Mouse (Mus musculus) heart, embryonic 13.5 days (tissue): ENCODE results near the gene Npr2. TPM values are rescaled to one million over a fixed set of nuclear protein-coding genes. Genes with fewer than 3 reads are reported as not detected.
A peak's percentile ranks its signal among the peaks of the same experiment; 100 is the strongest.

Experiments
- ATAC-seq: fragments of 200-750 bp; cut with Nextera tagmentation; 2 replicates; pipeline ENCODE4 v1.8.0; 2017; ENCODE audit warnings: moderate TSS enrichment; ENCODE audit not compliant: insufficient number of reproducible peaks, low FRiP score, low TSS enrichment; ENCODE audit errors: extremely low read depth
- H3K27ac ChIP-seq: fragments of 300-500 bp; sonication (generic); replicated peaks from 2 replicates; pipeline ENCODE4 v1.5.1; 2015; ENCODE audit warnings: moderate library complexity, mild to moderate bottlenecking, inconsistent platforms
- H3K27me3 ChIP-seq: fragments of 300-500 bp; sonication (generic); replicated peaks from 2 replicates; pipeline ENCODE4 v1.6.1; 2015; ENCODE audit warnings: mild to moderate bottlenecking, inconsistent platforms
- H3K36me3 ChIP-seq: fragments of 300-500 bp; sonication (generic); 2 replicates; pipeline ENCODE4 v1.6.1; 2015; ENCODE audit warnings: mild to moderate bottlenecking, inconsistent platforms
- H3K4me1 ChIP-seq: fragments of 300-500 bp; sonication (generic); 2 replicates; pipeline ENCODE4 v1.6.1; 2015; ENCODE audit warnings: inconsistent platforms
- H3K4me2 ChIP-seq: fragments of 300-500 bp; sonication (generic); 2 replicates; pipeline ENCODE4 v1.6.1; 2015; ENCODE audit warnings: inconsistent platforms, mild to moderate bottlenecking, moderate library complexity
- H3K4me3 ChIP-seq: fragments of 300-500 bp; sonication (generic); 2 replicates; pipeline ENCODE4 v1.5.1; 2015; ENCODE audit warnings: moderate library complexity, mild to moderate bottlenecking, inconsistent platforms
- H3K9ac ChIP-seq: fragments of 300-500 bp; sonication (generic); 2 replicates; pipeline ENCODE4 v1.6.1; 2015; ENCODE audit warnings: inconsistent platforms, mild to moderate bottlenecking, moderate library complexity
- H3K9me3 ChIP-seq: fragments of 300-500 bp; sonication (generic); 2 replicates; pipeline ENCODE4 v1.6.1; 2016; ENCODE audit warnings: inconsistent platforms
- WGBS: fragments of 180-500 bp; shearing (Covaris S2); methylation state at CpG from one replicate; pipeline ENCODE4 v1.1.7; 2015; ENCODE audit warnings: mixed read lengths; 5-methylcytosine and 5-hydroxymethylcytosine counted together
- polyA plus RNA-seq: library from polyadenylated mRNA; unstranded; fragments of >200 nt; fragmentation: Nextera tagmentation; extraction: Ambion mirVana; gene quantifications from 2 replicates; pipeline ENCODE4 v1.2.1, GENCODE M21; 2015

Npr2 gene
- polyA plus RNA-seq, 1 experiment from 2014 or later: 7.7 TPM

DNA sequence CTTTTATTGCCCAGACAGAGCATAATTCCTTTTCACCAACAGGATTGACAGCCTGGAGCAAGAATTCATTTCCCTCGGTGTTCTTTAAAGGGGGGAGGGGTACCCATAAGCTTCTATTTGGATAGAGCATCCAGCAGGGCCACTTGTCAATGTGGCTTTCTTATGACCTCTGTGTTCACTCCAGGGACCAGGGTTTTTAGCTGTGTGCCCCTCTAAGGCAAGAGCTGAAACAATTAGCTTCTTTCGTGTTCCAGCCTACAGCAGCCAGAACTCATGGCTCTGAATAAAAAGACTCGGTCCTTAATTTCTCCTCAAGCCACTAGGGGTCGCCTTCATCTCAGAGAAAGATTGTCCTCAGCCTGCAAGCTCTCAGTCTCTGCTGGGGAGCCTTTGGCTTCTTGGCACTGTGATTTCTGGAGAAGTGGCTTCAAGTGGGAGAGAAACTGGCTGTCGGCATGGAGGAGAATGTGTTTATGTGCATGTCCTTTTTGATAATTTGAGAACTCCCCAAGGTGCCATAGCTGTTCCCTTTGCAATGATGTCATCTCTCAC, 1.6 kb upstream of the Npr2 start:
- ATAC-seq: no peak
- peaks cover 10% of the 10 kb centered on the region; the same call in 1 of the 2 replicates for H3K27me3 ChIP-seq
- no peaks in the 10 kb centered on the region for H3K36me3 ChIP-seq
- 6% methylated on average over 5 of the region's 5 CpGs for WGBS
- peaks cover 6% of the 10 kb centered on the region for H3K9me3 ChIP-seq
- peaks cover 45% of the 10 kb centered on the region for H3K4me1 ChIP-seq
- H3K27ac ChIP-seq: peak overlapping the region; percentile 81
- H3K4me3 ChIP-seq: 0 out of 2 replicates have a peak overlapping the region, but pooled peaks have one; percentile 3
- H3K9ac ChIP-seq: no peak overlapping the region
- H3K4me2 ChIP-seq: peak overlapping the region; percentile 54

DNA sequence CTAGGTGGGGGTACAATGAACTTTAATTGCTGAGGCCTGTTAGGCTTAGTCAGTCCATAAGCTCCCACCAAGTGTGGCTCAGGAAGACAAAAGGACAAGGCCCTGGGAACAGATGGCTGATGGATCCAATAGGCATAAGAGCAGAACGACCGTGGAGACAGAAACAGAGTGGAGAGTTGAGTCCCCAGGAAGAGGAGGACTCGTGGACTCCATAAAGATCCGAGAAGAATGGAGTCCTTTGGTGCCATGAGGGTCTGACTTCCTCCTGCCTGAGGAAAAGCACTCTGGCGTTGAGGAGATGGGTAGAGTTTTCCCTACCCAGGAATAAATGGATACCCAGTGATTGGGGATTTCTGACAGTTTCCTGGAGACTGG, 1.1 kb upstream of the Npr2 start:
- peak overlapping the region; percentile 75 for H3K4me3 ChIP-seq
- H3K36me3 ChIP-seq: no peaks in the 10 kb centered on the region
- H3K4me2 ChIP-seq: peak overlapping the region; percentile 91
- peaks cover 10% of the 10 kb centered on the region; the same call in 1 of the 2 replicates for H3K27me3 ChIP-seq
- peak overlapping the region; percentile 81 for H3K27ac ChIP-seq
- 30% methylated on average over 5 of the region's 5 CpGs for WGBS
- peaks cover under 1% of the 10 kb centered on the region; the same call in 1 of the 2 replicates for H3K9me3 ChIP-seq
- peak overlapping the region; percentile 95 for H3K9ac ChIP-seq
- peaks cover 50% of the 10 kb centered on the region for H3K4me1 ChIP-seq
- no peak for ATAC-seq

DNA sequence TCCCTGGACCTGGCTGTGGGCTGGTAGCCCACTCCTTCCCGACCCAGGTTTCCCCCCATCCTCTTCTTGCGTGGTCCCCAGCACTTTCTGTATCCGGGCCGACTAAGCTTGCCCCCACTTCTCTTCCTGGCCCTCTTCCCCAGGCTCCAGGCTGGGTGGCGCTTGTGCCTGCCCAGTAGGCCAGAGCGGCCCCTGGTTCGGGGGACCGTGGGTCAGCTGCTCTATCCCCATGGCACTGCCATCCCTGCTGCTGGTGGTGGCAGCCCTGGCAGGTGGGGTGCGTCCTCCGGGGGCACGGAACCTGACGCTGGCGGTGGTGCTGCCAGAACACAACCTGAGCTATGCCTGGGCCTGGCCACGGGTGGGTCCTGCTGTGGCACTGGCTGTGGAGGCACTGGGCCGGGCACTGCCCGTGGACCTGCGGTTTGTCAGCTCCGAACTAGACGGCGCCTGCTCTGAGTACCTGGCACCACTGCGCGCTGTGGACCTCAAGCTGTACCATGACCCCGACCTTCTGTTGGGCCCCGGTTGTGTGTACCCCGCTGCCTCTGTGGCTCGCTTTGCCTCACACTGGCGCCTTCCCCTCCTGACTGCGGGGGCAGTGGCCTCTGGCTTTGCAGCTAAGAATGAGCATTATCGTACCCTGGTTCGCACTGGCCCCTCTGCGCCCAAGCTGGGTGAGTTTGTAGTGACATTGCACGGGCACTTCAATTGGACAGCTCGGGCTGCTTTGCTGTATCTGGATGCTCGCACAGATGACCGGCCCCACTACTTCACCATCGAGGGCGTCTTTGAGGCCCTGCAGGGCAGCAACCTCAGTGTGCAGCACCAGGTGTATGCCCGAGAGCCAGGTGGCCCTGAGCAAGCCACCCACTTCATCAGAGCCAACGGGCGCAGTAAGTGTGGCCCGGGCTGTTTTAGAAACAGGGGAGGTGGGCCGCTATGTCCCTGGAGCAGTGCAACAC, 503 bp downstream of the Npr2 start:
- H3K27me3 ChIP-seq: peaks cover 10% of the 10 kb centered on the region; the same call in 1 of the 2 replicates
- H3K9ac ChIP-seq: peak overlapping the region; percentile 95
- H3K4me3 ChIP-seq: peak overlapping the region; percentile 75
- no peak for ATAC-seq
- H3K36me3 ChIP-seq: no peaks in the 10 kb centered on the region
- WGBS: 45% methylated on average over 42 of the region's 42 CpGs
- H3K27ac ChIP-seq: peak overlapping the region; percentile 81
- H3K9me3 ChIP-seq: no peaks in the 10 kb centered on the region
- H3K4me1 ChIP-seq: peaks cover 56% of the 10 kb centered on the region
- peak overlapping the region; percentile 91 for H3K4me2 ChIP-seq

DNA sequence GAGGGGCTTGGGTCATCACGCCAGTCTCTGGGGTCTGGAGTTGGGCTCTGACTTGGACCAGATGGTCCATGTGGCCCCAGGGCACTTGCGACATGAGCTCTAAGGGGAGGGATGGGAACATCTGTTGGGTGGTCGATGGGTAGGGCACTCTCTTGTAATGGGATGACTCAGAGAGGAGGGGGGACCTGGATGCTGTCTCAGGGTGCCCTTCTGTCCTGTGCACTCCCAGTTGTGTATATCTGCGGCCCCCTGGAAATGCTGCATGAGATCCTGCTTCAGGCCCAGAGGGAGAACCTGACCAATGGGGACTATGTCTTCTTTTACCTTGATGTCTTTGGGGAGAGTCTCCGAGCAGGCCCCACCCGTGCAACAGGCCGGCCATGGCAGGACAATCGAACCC, 1.6 kb downstream of the Npr2 start:
- no peak for ATAC-seq
- H3K36me3 ChIP-seq: no peaks in the 10 kb centered on the region
- WGBS: 83% methylated on average over 8 of the region's 8 CpGs
- H3K9ac ChIP-seq: peak overlapping the region; percentile 95; the same call in 1 of the 2 replicates
- peak overlapping the region; percentile 91; the same call in 1 of the 2 replicates for H3K4me2 ChIP-seq
- peaks cover 10% of the 10 kb centered on the region; the same call in 1 of the 2 replicates for H3K27me3 ChIP-seq
- H3K27ac ChIP-seq: no peak overlapping the region
- H3K9me3 ChIP-seq: no peaks in the 10 kb centered on the region
- H3K4me3 ChIP-seq: no peak overlapping the region
- peaks cover 56% of the 10 kb centered on the region for H3K4me1 ChIP-seq

DNA sequence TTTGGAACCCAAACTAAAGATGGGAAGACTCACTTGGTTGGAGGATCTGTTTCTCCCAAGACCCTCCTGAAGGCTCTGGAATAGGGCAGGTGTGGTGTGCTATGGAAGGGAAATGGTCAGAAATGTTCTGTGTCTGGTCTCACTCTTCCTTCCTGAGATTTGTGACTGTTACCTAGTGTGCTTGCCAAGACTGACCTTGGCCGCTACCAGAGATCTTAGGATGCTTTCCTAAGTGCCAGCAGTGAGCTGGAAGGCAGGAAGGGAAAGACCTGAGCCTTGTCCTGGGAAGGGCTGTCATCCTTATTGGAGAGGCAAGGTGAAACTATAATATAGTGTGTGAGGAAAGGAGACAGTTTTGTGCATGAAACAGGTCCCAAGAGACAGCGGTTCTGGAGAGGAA, 2.0 kb downstream of the Npr2 start:
- WGBS: 89% methylated on average over 2 of the region's 2 CpGs
- H3K4me2 ChIP-seq: no peak overlapping the region
- ATAC-seq: no peak
- H3K4me1 ChIP-seq: peaks cover 56% of the 10 kb centered on the region
- H3K9ac ChIP-seq: peak overlapping the region; percentile 3; the same call in 1 of the 2 replicates
- H3K27ac ChIP-seq: no peak overlapping the region
- peaks cover 10% of the 10 kb centered on the region; the same call in 1 of the 2 replicates for H3K27me3 ChIP-seq
- H3K4me3 ChIP-seq: no peak overlapping the region
- no peaks in the 10 kb centered on the region for H3K9me3 ChIP-seq
- no peaks in the 10 kb centered on the region for H3K36me3 ChIP-seq

DNA sequence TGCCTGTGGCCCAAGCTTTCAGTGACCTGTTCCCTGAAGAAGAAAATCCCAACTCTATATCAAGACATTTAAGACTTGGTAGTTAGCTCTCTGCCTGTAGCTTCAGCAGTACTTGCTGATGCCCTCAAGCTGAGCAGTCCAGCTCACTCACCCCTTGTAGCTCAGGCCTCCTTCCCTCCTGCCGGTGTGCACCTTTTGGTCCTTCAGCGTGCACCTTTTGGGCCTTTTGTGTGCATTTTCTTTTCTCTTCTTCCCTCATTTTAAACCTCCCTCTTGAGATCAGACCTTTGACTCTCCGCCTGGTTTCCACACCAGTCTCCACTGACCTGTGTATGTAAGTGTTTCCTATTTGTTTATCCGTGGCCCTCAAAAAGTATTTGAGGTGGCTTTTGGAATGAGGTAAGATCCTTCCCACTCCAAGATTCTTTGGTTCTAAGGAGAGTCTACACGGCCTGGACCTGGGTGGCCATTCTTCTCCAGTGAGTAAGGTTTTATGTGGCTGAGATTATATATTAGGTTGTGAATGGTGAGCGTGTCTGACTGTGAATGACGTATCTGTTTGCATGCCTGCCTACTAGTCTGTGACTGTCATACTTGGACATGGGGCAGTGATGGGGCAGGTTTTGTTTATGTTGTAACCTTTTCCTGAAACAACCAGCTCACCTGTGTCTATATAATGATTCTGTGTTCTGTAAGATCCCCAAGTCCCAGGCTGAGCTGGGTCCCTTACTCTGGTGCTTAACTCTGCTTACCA, 3.1 kb downstream of the Npr2 start:
- no peak overlapping the region for H3K9ac ChIP-seq
- 79% methylated on average over 7 of the region's 7 CpGs for WGBS
- H3K4me3 ChIP-seq: no peak overlapping the region
- no peak overlapping the region for H3K27ac ChIP-seq
- no peaks in the 10 kb centered on the region for H3K9me3 ChIP-seq
- H3K4me1 ChIP-seq: peaks cover 55% of the 10 kb centered on the region
- ATAC-seq: no peak
- H3K27me3 ChIP-seq: peaks cover 10% of the 10 kb centered on the region; the same call in 1 of the 2 replicates
- H3K4me2 ChIP-seq: peak overlapping the region; percentile 16; the same call in 1 of the 2 replicates
- no peaks in the 10 kb centered on the region for H3K36me3 ChIP-seq

DNA sequence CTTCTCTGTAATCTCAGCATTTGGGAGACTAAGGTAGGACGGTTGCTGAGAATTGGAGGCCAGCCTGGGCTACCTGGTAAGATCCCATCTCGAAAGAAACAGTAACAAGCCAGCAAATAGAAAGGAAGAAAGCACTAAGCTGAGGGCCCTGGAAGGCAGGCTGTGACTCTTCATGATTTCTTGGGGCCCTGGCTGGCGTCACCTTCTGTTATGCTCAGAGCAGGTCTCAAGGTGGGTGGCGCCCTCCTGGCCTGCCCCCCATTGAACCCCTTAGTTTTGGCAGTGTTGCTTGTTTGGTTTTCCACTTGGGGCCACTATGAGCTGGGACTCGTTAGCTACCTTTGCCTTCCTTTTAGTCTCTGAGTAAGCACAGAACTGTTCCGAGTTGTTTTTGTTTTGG, 5.0 kb downstream of the Npr2 start:
- WGBS: 75% methylated on average over 6 of the region's 6 CpGs
- no peak overlapping the region for H3K27ac ChIP-seq
- H3K9me3 ChIP-seq: no peaks in the 10 kb centered on the region

DNA sequence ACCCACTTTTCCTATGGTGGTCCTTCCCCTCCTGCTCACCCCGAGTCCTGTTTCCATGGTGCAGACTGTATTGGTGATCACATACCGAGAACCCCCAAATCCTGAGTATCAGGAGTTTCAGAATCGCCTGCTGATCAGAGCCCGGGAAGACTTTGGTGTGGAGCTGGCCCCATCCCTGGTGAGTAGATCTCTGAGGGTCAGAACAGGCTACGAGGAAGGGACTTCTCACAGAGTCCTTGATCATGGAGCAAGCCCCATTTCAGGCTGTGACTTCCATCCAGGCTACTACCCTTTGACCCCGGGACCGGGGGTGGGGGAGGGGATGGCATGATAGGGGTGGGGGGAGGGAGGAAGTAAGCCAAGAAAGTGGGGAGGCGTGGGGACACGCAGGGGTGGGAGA, 8.3 kb downstream of the Npr2 start:
- Histone ChIP-seq H3K36me3 (peaks cover 18% of the 10 kb centered on the region), H3K27me3 (no peaks in the 10 kb centered on the region), H3K4me3 (no peak overlapping the region), H3K4me2 (no peak overlapping the region), H3K4me1 (peaks cover 12% of the 10 kb centered on the region), H3K9me3 (no peaks in the 10 kb centered on the region), H3K9ac (no peak overlapping the region), H3K27ac (no peak overlapping the region)
- 63% methylated on average over 9 of the region's 9 CpGs for WGBS
- no peak for ATAC-seq

More for the DNA sequence above, 5.0 kb downstream of the Npr2 start:
- H3K4me3 ChIP-seq: no peak overlapping the region
- peaks cover 10% of the 10 kb centered on the region; the same call in 1 of the 2 replicates for H3K27me3 ChIP-seq
- no peak overlapping the region for H3K9ac ChIP-seq
- H3K4me2 ChIP-seq: no peak overlapping the region
- no peaks in the 10 kb centered on the region for H3K36me3 ChIP-seq
- no peak for ATAC-seq
- peaks cover 43% of the 10 kb centered on the region for H3K4me1 ChIP-seq

DNA sequence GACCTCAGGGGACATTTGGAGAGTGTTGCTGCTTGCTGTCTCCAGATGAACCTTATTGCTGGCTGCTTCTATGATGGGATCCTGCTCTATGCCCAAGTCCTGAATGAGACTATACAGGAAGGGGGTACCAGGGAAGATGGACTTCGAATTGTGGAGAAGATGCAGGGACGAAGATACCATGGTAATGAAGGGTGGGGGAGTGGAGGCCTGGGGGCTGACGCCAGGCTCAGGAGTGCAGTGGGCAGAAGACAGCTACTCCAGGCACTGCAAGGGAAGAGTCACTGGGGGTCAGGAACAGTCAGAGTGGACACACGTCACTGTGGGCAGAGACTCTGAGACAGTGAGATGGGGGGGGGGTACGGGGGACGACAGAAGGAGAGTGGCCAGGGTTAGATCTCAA, 8.8 kb downstream of the Npr2 start:
- H3K27me3 ChIP-seq: no peaks in the 10 kb centered on the region
- no peaks in the 10 kb centered on the region for H3K9me3 ChIP-seq
- H3K36me3 ChIP-seq: peaks cover 22% of the 10 kb centered on the region
- no peak overlapping the region for H3K9ac ChIP-seq
- 71% methylated on average over 6 of the region's 6 CpGs for WGBS
- no peak for ATAC-seq
- H3K27ac ChIP-seq: no peak overlapping the region
- peaks cover 8% of the 10 kb centered on the region for H3K4me1 ChIP-seq
- H3K4me3 ChIP-seq: no peak overlapping the region
- H3K4me2 ChIP-seq: no peak overlapping the region

DNA sequence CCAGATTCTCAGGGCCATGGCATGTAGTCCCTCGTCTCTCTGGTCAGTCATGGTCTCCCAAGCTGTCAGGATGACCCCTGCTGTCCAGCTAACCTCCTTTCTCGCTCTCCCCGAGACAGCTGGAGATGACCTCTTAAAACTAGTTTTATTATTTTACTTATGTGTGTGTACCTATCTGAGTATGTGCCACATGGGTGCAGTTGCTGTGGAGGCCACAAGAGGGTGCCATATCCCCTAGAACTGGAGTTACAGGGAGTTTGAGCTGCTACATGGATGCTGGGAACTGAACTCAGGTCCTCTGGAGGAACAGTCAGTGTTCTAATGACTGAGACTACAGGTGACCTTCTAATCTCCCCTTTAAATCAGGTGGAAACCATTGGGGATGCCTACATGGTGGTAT, 18.0 kb downstream of the Npr2 start:
- H3K27me3 ChIP-seq: no peaks in the 10 kb centered on the region
- peaks cover 12% of the 10 kb centered on the region for H3K4me1 ChIP-seq
- no peak overlapping the region for H3K4me2 ChIP-seq
- peaks cover 57% of the 10 kb centered on the region for H3K36me3 ChIP-seq
- peaks cover 10% of the 10 kb centered on the region for H3K9me3 ChIP-seq
- H3K27ac ChIP-seq: no peak overlapping the region
- ATAC-seq: no peak
- no peak overlapping the region for H3K4me3 ChIP-seq
- H3K9ac ChIP-seq: no peak overlapping the region
- 91% methylated on average over 3 of the region's 3 CpGs for WGBS

DNA sequence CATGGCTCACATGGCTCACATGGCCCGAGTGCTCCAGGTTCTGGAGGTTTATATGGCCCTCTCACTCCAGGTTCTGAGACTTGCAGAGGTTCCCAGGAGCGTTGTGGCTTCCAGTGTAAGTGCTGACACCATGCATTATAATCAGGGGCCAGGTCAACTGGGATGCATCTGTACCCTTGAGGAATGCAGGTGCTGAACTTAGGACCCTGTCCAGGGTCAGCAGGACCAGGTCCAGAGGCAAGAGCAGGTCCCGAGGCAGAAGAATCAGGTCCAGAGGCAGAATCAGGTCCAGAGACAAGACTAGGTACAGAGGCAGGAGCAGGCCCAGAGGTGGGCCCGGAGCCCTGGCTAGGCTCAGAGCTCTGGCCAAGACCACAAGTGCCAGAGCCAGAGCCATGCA, 21.0 kb downstream of the Npr2 start:
- H3K4me1 ChIP-seq: peaks cover 23% of the 10 kb centered on the region
- no peak overlapping the region for H3K27ac ChIP-seq
- no peak for ATAC-seq
- H3K4me3 ChIP-seq: peak overlapping the region; percentile 42; the same call in 1 of the 2 replicates
- no peaks in the 10 kb centered on the region for H3K27me3 ChIP-seq
- H3K9ac ChIP-seq: no peak overlapping the region
- 81% methylated on average over 4 of the region's 4 CpGs for WGBS
- peak overlapping the region; percentile 65; the same call in 1 of the 2 replicates for H3K4me2 ChIP-seq
- peaks cover 10% of the 10 kb centered on the region for H3K9me3 ChIP-seq
- H3K36me3 ChIP-seq: peaks cover 34% of the 10 kb centered on the region
